Mouse (Mus musculus) testis, adult 2 months (tissue): Measurements from ENCODE around the gene 1600002K03Rik. TPM values are rescaled to one million over a fixed set of nuclear protein-coding genes. Genes with fewer than 3 reads are reported as not detected.

Source experiments
- H3K27ac ChIP-seq: fragments of 200-500 bp; 2 replicates; pipeline ENCODE4 v1.5.1; 2012; ENCODE audit warnings: low read depth, low read length; ENCODE audit not compliant: control insufficient read depth, insufficient read depth
- H3K27me3 ChIP-seq: fragments of 200-500 bp; 2 replicates; pipeline ENCODE4 v1.6.1; 2012; ENCODE audit warnings: mild to moderate bottlenecking, low read length, moderate library complexity; ENCODE audit not compliant: control insufficient read depth, insufficient read depth
- H3K36me3 ChIP-seq: fragments of 200-500 bp; 2 replicates; pipeline ENCODE4 v1.6.1; 2012; ENCODE audit warnings: mild to moderate bottlenecking, low read length; ENCODE audit not compliant: control insufficient read depth, insufficient read depth
- H3K4me1 ChIP-seq: fragments of 200-500 bp; 2 replicates; pipeline ENCODE4 v1.6.1; 2012; ENCODE audit warnings: low read length; ENCODE audit not compliant: control insufficient read depth, insufficient read depth
- H3K4me3 ChIP-seq: fragments of 200-500 bp; 2 replicates; pipeline ENCODE4 v1.5.1; 2012; ENCODE audit warnings: low read depth, mild to moderate bottlenecking, low read length, moderate library complexity, mixed read lengths; ENCODE audit not compliant: control insufficient read depth
- CTCF ChIP-seq: fragments of 200-500 bp; IDR thresholded peaks from 2 replicates; pipeline ENCODE4 v1.5.1; 2012; ENCODE audit warnings: low read depth, mild to moderate bottlenecking, inconsistent platforms, low read length, moderate library complexity; ENCODE audit not compliant: control insufficient read depth, insufficient read depth, insufficient replicate concordance
- POLR2A ChIP-seq: fragments of 200-500 bp; IDR thresholded peaks from 2 replicates; pipeline ENCODE4 v1.6.1; 2012; ENCODE audit warnings: low read depth, mild to moderate bottlenecking, inconsistent platforms, low read length, moderate library complexity; ENCODE audit not compliant: control insufficient read depth
- polyA plus RNA-seq: library from polyadenylated mRNA; depleted of rRNA; stranded (reverse); fragments of >200 nt; gene quantifications from 2 replicates; pipeline ENCODE4 v1.2.3, GENCODE M21; 2012

The 1600002K03Rik gene
- polyA plus RNA-seq, 1 experiment, result 7.9 TPM

DNA sequence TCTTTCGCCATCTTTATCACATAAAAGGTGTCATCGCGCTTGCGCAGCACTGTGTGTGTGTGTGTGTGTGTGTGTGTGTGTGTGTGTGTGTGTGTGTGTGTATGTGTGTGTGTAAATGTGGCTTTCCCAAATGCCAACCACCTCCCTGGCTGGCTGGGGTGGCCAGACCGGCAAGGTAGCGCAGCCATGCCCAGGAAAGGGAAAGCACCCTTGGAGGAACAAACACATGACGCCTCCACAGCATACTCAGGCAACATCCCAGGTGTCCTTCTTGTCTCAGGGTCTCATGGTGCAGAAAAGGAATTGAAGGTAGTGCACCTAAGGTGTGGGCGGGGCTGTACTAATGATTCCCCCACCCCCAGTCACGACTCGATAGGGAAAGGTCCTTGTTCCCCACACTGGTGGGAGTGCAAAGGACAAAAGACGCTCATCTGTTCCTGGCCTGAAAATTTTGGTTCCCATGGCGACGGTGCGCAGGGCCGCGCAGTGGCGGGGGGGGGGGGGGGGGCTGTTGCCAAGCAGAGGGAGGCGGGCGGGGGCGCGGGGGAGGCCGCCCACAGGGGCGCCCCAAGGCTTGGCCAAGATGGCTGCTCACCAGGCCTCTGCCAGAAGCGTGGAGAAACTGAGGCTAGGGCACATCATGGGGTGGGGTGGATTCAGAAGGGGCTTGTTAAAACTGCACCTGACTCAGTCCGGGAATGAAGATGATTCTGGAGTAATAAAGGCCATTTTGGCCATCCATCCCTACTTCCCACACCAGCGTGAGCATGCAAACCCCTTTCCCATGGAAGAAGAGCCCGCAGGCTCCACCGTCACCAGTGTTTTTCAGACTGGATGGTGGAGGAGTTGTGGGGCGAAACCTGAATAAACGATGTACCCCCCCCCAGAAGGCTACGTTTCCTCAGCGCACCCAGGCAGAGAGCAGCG lies 34.9 kb upstream of the 1600002K03Rik start:
- H3K36me3 ChIP-seq, result no peaks in the 10 kb centered on the region
- H3K4me1 ChIP-seq, result peaks cover 40% of the 10 kb centered on the region
- H3K27me3 ChIP-seq, result no peaks in the 10 kb centered on the region
- no peak overlapping the region; the same call in 1 of the 2 replicates for H3K4me3 ChIP-seq
- H3K27ac ChIP-seq, result no peak overlapping the region
- TF ChIP-seq CTCF (no peak), POLR2A (no peak)

- H3K4me3 ChIP-seq, result peak within 1 kb of the TSS; percentile 65
- no peaks in the 10 kb centered on the region for H3K36me3 ChIP-seq
- no peaks in the 10 kb centered on the region for H3K27me3 ChIP-seq
- TF ChIP-seq POLR2A, result no peak
- no peak for TF ChIP-seq CTCF
- H3K4me1 ChIP-seq, result peaks cover 42% of the 10 kb centered on the region
- H3K27ac ChIP-seq, result no peak within 1 kb of the TSS
Observed at GRCm38 (mm10) chr10:80138553-80139438, 33.9 kb upstream of the 1600002K03Rik start, which contains the start of gene Atp5d. TSS of gene Atp5d (plus strand) at chr10:80138632.

GRCm38 (mm10) chr10:80139439-80139775 lies 33.3 kb upstream of the 1600002K03Rik start:
- no peaks in the 10 kb centered on the region for H3K27me3 ChIP-seq
- peak overlapping the region; percentile 65 for H3K4me3 ChIP-seq
- peaks cover 42% of the 10 kb centered on the region for H3K4me1 ChIP-seq
- no peaks in the 10 kb centered on the region; the same call in 1 of the 2 replicates for H3K36me3 ChIP-seq
- H3K27ac ChIP-seq, result no peak overlapping the region
- TF ChIP-seq CTCF (no peak), POLR2A (no peak)

- no peak overlapping the region for H3K4me3 ChIP-seq
- no peaks in the 10 kb centered on the region for H3K27me3 ChIP-seq
- no peak for TF ChIP-seq CTCF
- TF ChIP-seq POLR2A, result no peak
- peaks cover 42% of the 10 kb centered on the region for H3K4me1 ChIP-seq
- no peak overlapping the region for H3K27ac ChIP-seq
- peaks cover 4% of the 10 kb centered on the region; the same call in 1 of the 2 replicates for H3K36me3 ChIP-seq
Observed at GRCm38 (mm10) chr10:80139975-80140665, 32.6 kb upstream of the 1600002K03Rik start.

GRCm38 (mm10) chr10:80140666-80141035 lies 32.1 kb upstream of the 1600002K03Rik start, which contains the start of gene Cbarp:
TSS of gene Cbarp (minus strand) at chr10:80140835.
- Histone ChIP-seq H3K4me1 (peaks cover 43% of the 10 kb centered on the region), H3K27ac (peak within 1 kb of the TSS; percentile 85), H3K4me3 (peak within 1 kb of the TSS; percentile 81), H3K36me3 (peaks cover 4% of the 10 kb centered on the region; the same call in 1 of the 2 replicates), H3K27me3 (no peaks in the 10 kb centered on the region)
- TF ChIP-seq POLR2A (no peak), CTCF (no peak)

DNA sequence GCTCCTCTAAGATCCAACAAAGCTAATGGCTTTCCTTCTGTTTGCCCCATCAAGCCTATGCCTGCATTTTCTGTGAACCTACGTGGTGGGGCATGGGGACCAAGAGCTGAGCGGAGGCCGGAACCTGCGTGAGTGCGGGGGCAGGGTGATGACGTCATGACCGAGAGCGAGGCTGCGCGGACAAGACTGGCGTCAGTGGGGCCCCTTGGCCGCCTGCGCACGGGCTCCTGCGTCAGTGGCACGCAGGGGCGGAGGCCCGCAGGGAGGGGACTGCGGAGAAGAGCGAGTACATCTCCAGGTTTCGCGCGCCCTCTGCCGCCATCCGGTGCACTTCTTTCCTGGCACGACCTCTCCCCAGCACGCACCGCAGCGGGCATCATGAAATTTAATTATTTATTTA lies 31.5 kb upstream of the 1600002K03Rik start:
- Histone ChIP-seq H3K4me1 (peaks cover 47% of the 10 kb centered on the region), H3K36me3 (peaks cover 4% of the 10 kb centered on the region; the same call in 1 of the 2 replicates), H3K4me3 (peak overlapping the region; percentile 81), H3K27ac (peak overlapping the region; percentile 85), H3K27me3 (no peaks in the 10 kb centered on the region)
- TF ChIP-seq CTCF (peak; percentile 43; the same call in 1 of the 2 replicates), POLR2A (peak; percentile 14; the same call in 1 of the 2 replicates)
